Mouse (Mus musculus) myocyte (in vitro differentiated cells): ENCODE data around the gene Serinc1. TPM values are rescaled to one million over a fixed set of nuclear protein-coding genes. Genes with fewer than 3 reads are reported as not detected.
A peak's percentile ranks its signal among the peaks of the same experiment; 100 is the strongest.

ENCODE experiments used
- H3K27me3 ChIP-seq: one replicate; pipeline ENCODE4 v1.6.1; 2011; ENCODE audit not compliant: control insufficient read depth, insufficient read depth, insufficient read length
- H3K36me3 ChIP-seq: one replicate; pipeline ENCODE4 v1.6.1; 2011; ENCODE audit not compliant: control insufficient read depth, insufficient read depth
- H3K4me2 ChIP-seq: one replicate; pipeline ENCODE4 v1.6.1; 2011; ENCODE audit warnings: low read depth, control low read depth
- H3K4me3 ChIP-seq: one replicate; pipeline ENCODE4 v1.5.1; 2011; ENCODE audit warnings: mild to moderate bottlenecking, control low read depth, moderate library complexity
- H3K79me2 ChIP-seq: one replicate; pipeline ENCODE4 v1.6.1; 2011; ENCODE audit not compliant: control insufficient read depth, insufficient read depth
- H3ac ChIP-seq: one replicate; pipeline ENCODE4 v1.6.1; 2011; ENCODE audit not compliant: control insufficient read depth, insufficient read length
- CEBPB ChIP-seq: IDR thresholded peaks from 2 replicates; pipeline ENCODE4 v1.6.1; 2011; ENCODE audit warnings: mild to moderate bottlenecking, moderate library complexity; ENCODE audit not compliant: poor library complexity, insufficient read depth, severe bottlenecking
- E2F4 ChIP-seq: IDR thresholded peaks from one replicate; pipeline ENCODE4 v1.6.1; 2011; ENCODE audit warnings: mild to moderate bottlenecking, control low read depth, moderate library complexity; ENCODE audit not compliant: insufficient read depth
- MAX ChIP-seq: IDR thresholded peaks from one replicate; pipeline ENCODE4 v1.6.1; 2011; ENCODE audit warnings: low read depth, mild to moderate bottlenecking, control low read depth
- MYOD1 ChIP-seq, 3 experiments: IDR thresholded peaks; one replicate each; pipeline ENCODE4 v1.6.1; 2011; ENCODE audit warnings: control low read depth in 2 of 3, low read depth in 2 of 3, mild to moderate bottlenecking in 2 of 3, moderate library complexity in 1 of 3; ENCODE audit not compliant: insufficient read length in 2 of 3, control insufficient read depth in 1 of 3
- MYOG ChIP-seq, 3 experiments: IDR thresholded peaks; one replicate each; pipeline ENCODE4 v1.6.1; 2011; ENCODE audit warnings: control low read depth in 2 of 3, low read depth in 2 of 3, mild to moderate bottlenecking in 2 of 3; ENCODE audit not compliant: insufficient read length in 2 of 3, control insufficient read depth in 1 of 3, insufficient read depth in 1 of 3
- POLR2A ChIP-seq: IDR thresholded peaks from one replicate; pipeline ENCODE4 v1.6.1; 2011; ENCODE audit warnings: low read depth, mild to moderate bottlenecking, control low read depth, moderate library complexity; ENCODE audit not compliant: insufficient read length
- POLR2AphosphoS2 ChIP-seq: IDR thresholded peaks from one replicate; pipeline ENCODE4 v1.6.1; 2011; ENCODE audit warnings: low read depth, control low read depth; ENCODE audit not compliant: insufficient read length
- REST ChIP-seq: IDR thresholded peaks from one replicate; pipeline ENCODE4 v1.6.1; 2011; ENCODE audit warnings: mild to moderate bottlenecking, control low read depth, moderate library complexity; ENCODE audit not compliant: insufficient read depth, insufficient read length
- SRF ChIP-seq: IDR thresholded peaks from one replicate; pipeline ENCODE4 v1.6.1; 2011; ENCODE audit warnings: low read depth; ENCODE audit not compliant: control insufficient read depth, insufficient read length
- TCF12 ChIP-seq: IDR thresholded peaks from one replicate; pipeline ENCODE4 v1.6.1; 2011; ENCODE audit warnings: mild to moderate bottlenecking, control low read depth; ENCODE audit not compliant: poor library complexity, insufficient read depth, severe bottlenecking
- TCF3 ChIP-seq: IDR thresholded peaks from one replicate; pipeline ENCODE4 v1.6.1; 2011; ENCODE audit warnings: low read depth, control low read depth; ENCODE audit not compliant: insufficient read length
- USF1 ChIP-seq: IDR thresholded peaks from one replicate; pipeline ENCODE4 v1.6.1; 2011; ENCODE audit warnings: low read depth, mild to moderate bottlenecking, control low read depth, moderate library complexity
- polyA plus RNA-seq: library from polyadenylated mRNA; unstranded; fragments of >200 nt; fragmentation: generic; extraction: Trizol; gene quantifications from one replicate; pipeline ENCODE4 v1.2.1, GENCODE M21; 2012; ENCODE audit warnings: missing spikeins

Gene Serinc1
- 72.9 TPM for polyA plus RNA-seq

GRCm38 (mm10) chr10:57532218-57533101, at the start of gene Serinc1:
Gene Serinc1, minus strand, starts transcription at chr10:57532530.
- Histone ChIP-seq H3ac (peak within 1 kb of the TSS; percentile 11), H3K79me2 (peaks cover 45% of the 10 kb centered on the region), H3K4me2 (peak within 1 kb of the TSS; percentile 82), H3K4me3 (peak within 1 kb of the TSS; percentile 57), H3K27me3 (no peaks in the 10 kb centered on the region), H3K36me3 (peaks cover 8% of the 10 kb centered on the region)
- no peak for TF ChIP-seq E2F4
- peak; percentile 61 for TF ChIP-seq USF1
- no peak for TF ChIP-seq TCF12
- peak; percentile 96 for TF ChIP-seq POLR2AphosphoS2
- no peak for TF ChIP-seq TCF3
- no peak for TF ChIP-seq REST
- no peak for TF ChIP-seq SRF
- TF ChIP-seq MAX: no peak
- no peak for TF ChIP-seq CEBPB
- TF ChIP-seq POLR2A: peak; percentile 98

GRCm38 (mm10) chr10:57576721-57577120, 44.4 kb upstream of the Serinc1 start:
- H3K27me3 ChIP-seq: no peaks in the 10 kb centered on the region
- no peak for TF ChIP-seq MYOD1 (IDR thresholded peaks at IDR 0.05; ENCODE audit: control insufficient read depth in 1 of 3, insufficient read length in 2 of 3, low read depth in 2 of 3)
- TF ChIP-seq SRF: no peak
- no peak for TF ChIP-seq REST
- no peak for TF ChIP-seq CEBPB
- no peak for TF ChIP-seq POLR2AphosphoS2
- TF ChIP-seq MAX: no peak
- TF ChIP-seq TCF3: no peak
- TF ChIP-seq USF1: no peak
- H3K4me2 ChIP-seq: no peak overlapping the region
- no peaks in the 10 kb centered on the region for H3K79me2 ChIP-seq
- H3ac ChIP-seq: no peak overlapping the region
- H3K36me3 ChIP-seq: no peaks in the 10 kb centered on the region
- no peak overlapping the region for H3K4me3 ChIP-seq

GRCm38 (mm10) chr10:57572130-57572529, 39.8 kb upstream of the Serinc1 start:
- Histone ChIP-seq H3K4me3 (no peak overlapping the region), H3K79me2 (no peaks in the 10 kb centered on the region), H3ac (no peak overlapping the region), H3K27me3 (no peaks in the 10 kb centered on the region), H3K4me2 (no peak overlapping the region), H3K36me3 (no peaks in the 10 kb centered on the region)
- TF ChIP-seq TCF12 (peak; percentile 11), MAX (no peak), TCF3 (no peak)

GRCm38 (mm10) chr10:57571211-57571730, 38.9 kb upstream of the Serinc1 start:
- Histone ChIP-seq H3K79me2 (no peaks in the 10 kb centered on the region), H3K4me2 (no peak overlapping the region), H3K4me3 (no peak overlapping the region), H3ac (no peak overlapping the region), H3K36me3 (no peaks in the 10 kb centered on the region), H3K27me3 (no peaks in the 10 kb centered on the region)
- TF ChIP-seq POLR2AphosphoS2: no peak
- no peak for TF ChIP-seq TCF3
- no peak for TF ChIP-seq TCF12
- TF ChIP-seq CEBPB: no peak
- no peak for TF ChIP-seq MYOG (IDR thresholded peaks at IDR 0.05; ENCODE audit: control insufficient read depth in 1 of 3, insufficient read depth in 1 of 3, insufficient read length in 2 of 3, low read depth in 2 of 3)
- no peak for TF ChIP-seq POLR2A
- TF ChIP-seq SRF: no peak
- TF ChIP-seq REST: no peak
- TF ChIP-seq MYOD1 (IDR thresholded peaks at IDR 0.05; ENCODE audit: control insufficient read depth in 1 of 3, insufficient read length in 2 of 3, low read depth in 2 of 3): no peak
- TF ChIP-seq USF1: no peak
- TF ChIP-seq MAX: no peak
- TF ChIP-seq E2F4: no peak
